Mouse (Mus musculus) heart, adult 2 months (tissue): ENCODE results near the gene Gm19402.
"Not testable (repeated sequence)": the region's sequence is repeated elsewhere in the genome, so short reads cannot be mapped to it uniquely, and the experiment has no call there.

Experiments used
- CTCF ChIP-seq: fragments of 200-600 bp; IDR thresholded peaks from 2 replicates; pipeline ENCODE4 v1.8.1; 2022; ENCODE audit warnings: antibody characterized with exemption, mild to moderate bottlenecking, moderate library complexity
- EP300 ChIP-seq: fragments of 200-500 bp; IDR thresholded peaks from 2 replicates; pipeline ENCODE4 v1.6.1; 2011; ENCODE audit warnings: low read depth, low read length, control low read depth; ENCODE audit not compliant: insufficient read depth
- POLR2A ChIP-seq: fragments of 200-500 bp; IDR thresholded peaks from 2 replicates; pipeline ENCODE4 v1.6.1; 2011; ENCODE audit warnings: mild to moderate bottlenecking, low read depth, low read length, control low read depth; ENCODE audit not compliant: insufficient read depth

GRCm38 (mm10) chr10:77690356-77690807, at the start of gene Gm19402:
- TF ChIP-seq POLR2A, CTCF, EP300: not testable (repeated sequence)
